25 mouse cellular contexts compared by ENCODE assay signal in the genomic region with DNA sequence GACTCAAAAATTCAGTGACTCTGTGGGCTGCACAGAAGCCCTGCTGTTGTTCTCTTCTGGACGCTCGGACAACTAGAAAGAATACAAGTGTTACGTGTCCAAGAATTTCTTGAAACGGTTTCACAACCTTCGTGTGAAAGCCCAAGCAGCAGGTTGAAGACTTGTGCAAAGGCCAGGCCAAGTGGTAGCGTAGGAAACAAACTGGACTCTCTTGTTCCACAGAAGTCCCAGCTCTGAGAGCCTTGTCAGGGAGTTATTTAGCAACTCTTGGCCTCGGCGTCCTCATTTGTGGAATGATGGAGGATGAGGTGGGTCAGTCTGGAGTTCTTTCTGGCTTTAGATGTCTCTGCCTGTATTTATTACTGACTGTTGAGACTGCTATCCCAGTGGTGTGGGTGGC. TPM values are rescaled to one million over a fixed set of nuclear protein-coding genes. Genes with fewer than 3 reads are reported as not detected.
"Had no signal": no experiment of that assay in that cellular context is flagged by ENCODE, and none has a peak within 500 bp of the region (broad histone marks: within the 10 kb centered on the region; RNA-seq: fewer than 3 reads in every experiment).

No protein-coding gene starts in this region.

- H3K27ac ChIP-seq: kidney, postnatal 0 days; layer of hippocampus, adult 2 months; limb, embryonic 10.5 days; limb, embryonic 13.5 days; liver, embryonic 12.5 days; liver, embryonic 15.5 days; lung, embryonic 15.5 days; macrophage; midbrain, embryonic 12.5 days; midbrain, embryonic 15.5 days; neural tube, embryonic 12.5 days; neural tube, embryonic 15.5 days; stomach, postnatal 0 days had no signal

- H3K4me3 ChIP-seq: layer of hippocampus, adult 2 months; limb, embryonic 10.5 days; limb, embryonic 13.5 days; liver, embryonic 12.5 days; liver, embryonic 15.5 days; lung, embryonic 15.5 days; midbrain, embryonic 12.5 days; midbrain, embryonic 15.5 days; neural tube, embryonic 12.5 days; neural tube, embryonic 15.5 days had no signal

- DNase-seq: kidney, postnatal 25 days; layer of hippocampus, adult 9-11 months; liver; lung, adult 18-20 months; lung, postnatal 14 days; right cerebral cortex, adult 18-20 months; right cerebral cortex, postnatal 14 days; right cerebral cortex, postnatal 4 days; thymus, adult 2 months; thymus, postnatal 14 days; thymus, postnatal 4 days had no signal

RNA-seq across cellular contexts. Expression of gene Bmp6, which starts 55.8 kb away (rescaled TPM):
- total RNA-seq: megakaryocyte, adult 5-6 weeks had no signal
